Mouse (Mus musculus): ENCODE measurements at regions not wholly inside any gene's neighbourhood (a gene's known extent, or its start where the extent isn't known, plus 50 kb on each side); places are given as distances from the start of the nearest gene placed in this dataset.
A peak's percentile ranks its signal among the peaks of the same experiment; 100 is the strongest.

DNA sequence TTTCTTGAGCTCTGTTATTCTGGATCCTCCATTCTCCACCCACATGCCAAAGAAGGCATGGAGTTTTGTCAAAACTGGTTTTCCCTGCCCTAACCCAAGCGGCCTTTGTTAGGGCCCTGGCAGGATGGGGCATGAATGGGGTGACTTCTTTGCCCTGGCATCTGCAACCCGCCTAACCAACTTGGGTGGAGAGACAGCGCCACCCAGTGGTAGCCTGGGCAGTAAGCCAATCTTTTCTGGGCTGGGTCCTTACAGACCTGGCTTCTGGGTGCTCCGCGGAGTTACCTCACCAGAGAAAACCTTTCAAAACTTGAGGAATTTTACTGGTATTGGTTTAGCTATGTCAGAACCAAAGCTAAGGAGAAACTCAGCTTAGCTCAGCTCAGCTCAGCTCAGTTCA, 51.8 kb upstream of the Pja1 start:
- H3K9ac ChIP-seq (ENCODE audit: low read length), result no peak overlapping the region
- H3K4me3 ChIP-seq (ENCODE audit: low read depth, low read length), result no peak overlapping the region
- H3K9me3 ChIP-seq (replicated peaks; ENCODE audit: control insufficient read depth, low read length), result no peaks in the 10 kb centered on the region
- WGBS, result 23% methylated on average over 5 of the region's 5 CpGs
- peak; percentile 85 for DNase-seq (ENCODE audit: low spot score)
- peaks cover 6% of the 10 kb centered on the region; the same call in 1 of the 2 replicates for H3K4me1 ChIP-seq (ENCODE audit: control insufficient read depth, insufficient read depth, low read length)
- H3K4me2 ChIP-seq (ENCODE audit: low read length), result no peak overlapping the region
- ATAC-seq, result peak; percentile 79
- no peaks in the 10 kb centered on the region for H3K27me3 ChIP-seq (replicated peaks; ENCODE audit: control insufficient read depth, insufficient read depth, low read length)
- H3K36me3 ChIP-seq (ENCODE audit: control insufficient read depth, insufficient read depth, low read length), result no peaks in the 10 kb centered on the region
- H3K27ac ChIP-seq (ENCODE audit: low read depth, low read length), result peak overlapping the region; percentile 60; the same call in 1 of the 2 replicates

DNA sequence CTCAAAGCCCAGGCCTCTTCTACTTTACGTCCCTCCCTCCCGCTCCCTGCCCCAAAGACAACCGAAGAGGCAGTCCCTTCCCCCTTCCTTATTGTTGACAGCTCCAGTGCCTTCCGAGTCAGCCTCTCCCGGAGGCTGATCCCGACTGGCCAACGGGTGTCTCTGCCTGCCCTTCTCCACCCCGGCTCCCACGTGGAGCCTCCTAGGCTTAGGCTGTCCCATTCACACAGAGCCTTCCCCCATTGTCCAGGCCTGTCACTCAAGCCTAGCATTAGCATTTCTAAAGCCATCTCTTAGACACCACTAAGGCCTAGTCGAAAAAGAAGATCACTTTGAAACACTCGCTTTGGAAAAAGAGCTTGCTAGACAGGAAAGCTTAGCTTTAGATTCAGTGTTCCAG, 51.2 kb upstream of the Pja1 start:
- no peaks in the 10 kb centered on the region for H3K36me3 ChIP-seq (ENCODE audit: control insufficient read depth, insufficient read depth, low read length)
- H3K4me1 ChIP-seq (ENCODE audit: control insufficient read depth, insufficient read depth, low read length), result peaks cover 6% of the 10 kb centered on the region; the same call in 1 of the 2 replicates
- no peaks in the 10 kb centered on the region for H3K9me3 ChIP-seq (replicated peaks; ENCODE audit: control insufficient read depth, low read length)
- DNase-seq (ENCODE audit: low spot score) (peak; percentile 63), ATAC-seq (peak; percentile 86)
- 31% methylated on average over 11 of the region's 11 CpGs for WGBS
- no peaks in the 10 kb centered on the region for H3K27me3 ChIP-seq (replicated peaks; ENCODE audit: control insufficient read depth, insufficient read depth, low read length)
- no peak overlapping the region for H3K9ac ChIP-seq (ENCODE audit: low read length)
- no peak overlapping the region for H3K4me3 ChIP-seq (ENCODE audit: low read depth, low read length)
- H3K4me2 ChIP-seq (ENCODE audit: low read length), result no peak overlapping the region
- H3K27ac ChIP-seq (ENCODE audit: low read depth, low read length), result peak overlapping the region; percentile 60; the same call in 1 of the 2 replicates

DNA sequence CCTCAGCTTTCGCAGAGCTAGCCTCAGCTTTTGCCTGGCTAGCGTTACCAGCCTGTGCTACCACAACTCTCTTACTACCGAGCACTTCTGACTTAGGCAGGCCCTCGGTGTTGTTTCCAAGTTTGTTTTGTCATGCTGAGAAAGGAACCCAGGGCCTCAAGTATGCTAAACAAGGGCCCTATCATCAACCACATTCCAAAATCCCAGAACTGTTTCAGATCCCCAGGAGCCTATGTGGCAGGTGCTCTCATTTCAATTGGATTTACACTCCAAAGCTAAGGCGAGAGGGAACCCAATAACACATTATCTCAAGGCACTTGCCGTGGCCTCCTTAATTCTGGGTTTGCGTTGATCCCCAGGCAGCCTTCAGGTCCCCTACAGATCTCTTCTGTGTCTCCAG, 50.8 kb upstream of the Pja1 start:
- Histone ChIP-seq H3K27ac (ENCODE audit: low read depth, low read length) (peak overlapping the region; percentile 60; the same call in 1 of the 2 replicates), H3K9ac (ENCODE audit: low read length) (no peak overlapping the region), H3K9me3 (replicated peaks; ENCODE audit: control insufficient read depth, low read length) (no peaks in the 10 kb centered on the region), H3K36me3 (ENCODE audit: control insufficient read depth, insufficient read depth, low read length) (no peaks in the 10 kb centered on the region), H3K4me3 (ENCODE audit: low read depth, low read length) (no peak overlapping the region), H3K4me2 (ENCODE audit: low read length) (no peak overlapping the region), H3K27me3 (replicated peaks; ENCODE audit: control insufficient read depth, insufficient read depth, low read length) (no peaks in the 10 kb centered on the region), H3K4me1 (ENCODE audit: control insufficient read depth, insufficient read depth, low read length) (peaks cover 6% of the 10 kb centered on the region; the same call in 1 of the 2 replicates)
- DNase-seq (ENCODE audit: low spot score) (no peak), ATAC-seq (no peak)
- 38% methylated on average over 7 of the region's 7 CpGs for WGBS
